Mouse (Mus musculus) forebrain, embryonic 11.5 days (tissue): Measurements from ENCODE around the gene Uck2. TPM values are rescaled to one million over a fixed set of nuclear protein-coding genes. Genes with fewer than 3 reads are reported as not detected.

ENCODE experiments used
- ATAC-seq: fragments of 200-750 bp; cut with Nextera tagmentation; replicated peaks from 2 replicates; pipeline ENCODE4 v1.8.0; 2017; ENCODE audit warnings: moderate TSS enrichment; ENCODE audit not compliant: low FRiP score
- DNase-seq: peaks from one replicate; pipeline ENCODE4 v3.0.0-alpha.2; 2017; ENCODE audit warnings: low spot score
- H3K27ac ChIP-seq: fragments of 300-500 bp; sonication (generic); 2 replicates; pipeline ENCODE4 v1.5.1; 2014; ENCODE audit warnings: low read depth, low read length
- H3K27me3 ChIP-seq: fragments of 300-500 bp; sonication (generic); 2 replicates; pipeline ENCODE4 v1.6.1; 2014; ENCODE audit warnings: mild to moderate bottlenecking, low read length, mixed read lengths; ENCODE audit not compliant: control insufficient read depth, insufficient read depth
- H3K36me3 ChIP-seq: fragments of 300-500 bp; sonication (generic); 2 replicates; pipeline ENCODE4 v1.6.1; 2014; ENCODE audit warnings: mild to moderate bottlenecking, low read length, moderate library complexity, mixed read lengths; ENCODE audit not compliant: control insufficient read depth, insufficient read depth
- H3K4me1 ChIP-seq: fragments of 300-500 bp; sonication (generic); replicated peaks from 2 replicates; pipeline ENCODE4 v1.6.1; 2014; ENCODE audit warnings: low read length, mixed read lengths; ENCODE audit not compliant: control insufficient read depth, insufficient read depth
- H3K4me2 ChIP-seq: fragments of 300-500 bp; sonication (generic); 2 replicates; pipeline ENCODE4 v1.6.1; 2014; ENCODE audit warnings: low read depth, mild to moderate bottlenecking, low read length, moderate library complexity, mixed read lengths; ENCODE audit not compliant: severe bottlenecking
- H3K4me3 ChIP-seq: fragments of 300-500 bp; sonication (generic); 2 replicates; pipeline ENCODE4 v1.5.1; 2014; ENCODE audit warnings: low read depth, low read length
- H3K9ac ChIP-seq: fragments of 300-500 bp; sonication (generic); 2 replicates; pipeline ENCODE4 v1.6.1; 2014; ENCODE audit warnings: low read length
- H3K9me3 ChIP-seq: fragments of 300-500 bp; sonication (generic); 2 replicates; pipeline ENCODE4 v1.6.1; 2016; ENCODE audit warnings: low read length, mixed read lengths; ENCODE audit not compliant: control insufficient read depth
- WGBS: fragments of 180-500 bp; shearing (Covaris S2); extraction: QIAGEN DNeasy Blood & Tissue Kit; methylation state at CpG from one replicate; pipeline ENCODE4 v1.1.7; 2014; 5-methylcytosine and 5-hydroxymethylcytosine counted together
- polyA plus RNA-seq: library from polyadenylated mRNA; unstranded; fragments of >200 nt; fragmentation: Nextera tagmentation; extraction: Ambion mirVana; gene quantifications from 2 replicates; pipeline ENCODE4 v1.2.1, GENCODE M21; 2014

The Uck2 gene
- polyA plus RNA-seq, 1 experiment from 2014 or later, result 125 TPM

- DNase-seq, result no peak
- 92% methylated on average over 17 of the region's 17 CpGs for WGBS
- Histone ChIP-seq H3K27me3 (no peaks in the 10 kb centered on the region), H3K4me3 (no peak overlapping the region), H3K4me1 (no peaks in the 10 kb centered on the region), H3K27ac (no peak overlapping the region), H3K36me3 (no peaks in the 10 kb centered on the region; the same call in 1 of the 2 replicates), H3K4me2 (no peak overlapping the region), H3K9ac (no peak overlapping the region), H3K9me3 (no peaks in the 10 kb centered on the region)
- 0 out of 2 replicates have a peak, but pooled peaks have one; percentile 22 for ATAC-seq
Measured at GRCm38 (mm10) chr1:167230930-167231611, 54.0 kb downstream of the Uck2 start.

GRCm38 (mm10) chr1:167222382-167223010 is 62.6 kb downstream of the Uck2 start:
- no peaks in the 10 kb centered on the region for H3K27me3 ChIP-seq
- H3K27ac ChIP-seq, result no peak overlapping the region
- no peak overlapping the region for H3K4me3 ChIP-seq
- no peaks in the 10 kb centered on the region for H3K4me1 ChIP-seq
- DNase-seq (no peak), ATAC-seq (no peak)
- peaks cover 2% of the 10 kb centered on the region; the same call in 1 of the 2 replicates for H3K36me3 ChIP-seq
- no peak overlapping the region for H3K4me2 ChIP-seq
- WGBS, result 85% methylated on average over 9 of the region's 9 CpGs
- no peaks in the 10 kb centered on the region for H3K9me3 ChIP-seq
- no peak overlapping the region for H3K9ac ChIP-seq

GRCm38 (mm10) chr1:167220303-167221174 is 64.6 kb downstream of the Uck2 start:
- no peaks in the 10 kb centered on the region for H3K4me1 ChIP-seq
- DNase-seq, result peak; percentile 88
- no peaks in the 10 kb centered on the region for H3K27me3 ChIP-seq
- H3K9me3 ChIP-seq, result no peaks in the 10 kb centered on the region
- H3K27ac ChIP-seq, result no peak overlapping the region
- no peak overlapping the region for H3K9ac ChIP-seq
- H3K36me3 ChIP-seq, result peaks cover 2% of the 10 kb centered on the region; the same call in 1 of the 2 replicates
- no peak overlapping the region for H3K4me3 ChIP-seq
- 9% methylated on average over 5 of the region's 5 CpGs for WGBS
- peak; percentile 66 for ATAC-seq
- H3K4me2 ChIP-seq, result no peak overlapping the region

- Histone ChIP-seq H3K9ac (no peak overlapping the region), H3K36me3 (no peaks in the 10 kb centered on the region), H3K4me3 (no peak overlapping the region), H3K4me2 (no peak overlapping the region), H3K27ac (no peak overlapping the region), H3K9me3 (no peaks in the 10 kb centered on the region), H3K4me1 (0 out of 2 replicates have a peak, but pooled peaks cover 1% of the 10 kb centered on the region), H3K27me3 (no peaks in the 10 kb centered on the region)
- ATAC-seq (no peak), DNase-seq (no peak)
- WGBS, result 86% methylated on average over 3 of the region's 3 CpGs
Measured at GRCm38 (mm10) chr1:167215460-167215859, 69.7 kb downstream of the Uck2 start.

- H3K9ac ChIP-seq, result no peak overlapping the region
- no peak overlapping the region for H3K27ac ChIP-seq
- WGBS, result 89% methylated on average over 1 of the region's 1 CpGs
Measured at GRCm38 (mm10) chr1:167212710-167213109, 72.4 kb downstream of the Uck2 start.

GRCm38 (mm10) chr1:167211979-167212614 is 73.0 kb downstream of the Uck2 start:
- peak overlapping the region; percentile 6; the same call in 1 of the 2 replicates for H3K9ac ChIP-seq
- no peaks in the 10 kb centered on the region for H3K9me3 ChIP-seq
- ATAC-seq (peak; percentile 69), DNase-seq (peak; percentile 76)
- 26% methylated on average over 7 of the region's 7 CpGs for WGBS
- H3K27ac ChIP-seq, result no peak overlapping the region
- 0 out of 2 replicates have a peak overlapping the region, but pooled peaks have one; percentile 27 for H3K4me2 ChIP-seq
- H3K4me1 ChIP-seq, result peaks cover 1% of the 10 kb centered on the region; the same call in 1 of the 2 replicates
- H3K4me3 ChIP-seq, result no peak overlapping the region
- no peaks in the 10 kb centered on the region for H3K27me3 ChIP-seq
- no peaks in the 10 kb centered on the region for H3K36me3 ChIP-seq

More at GRCm38 (mm10) chr1:167212710-167213109, 72.4 kb downstream of the Uck2 start:
- Histone ChIP-seq H3K27me3 (no peaks in the 10 kb centered on the region), H3K4me2 (no peak overlapping the region), H3K4me1 (peaks cover 1% of the 10 kb centered on the region; the same call in 1 of the 2 replicates), H3K9me3 (no peaks in the 10 kb centered on the region), H3K4me3 (no peak overlapping the region), H3K36me3 (no peaks in the 10 kb centered on the region)
- DNase-seq, result no peak
- ATAC-seq, result no peak

GRCm38 (mm10) chr1:167208816-167209215 is 76.3 kb downstream of the Uck2 start:
- 13% methylated on average over 4 of the region's 4 CpGs for WGBS
- no peak overlapping the region for H3K27ac ChIP-seq

More at GRCm38 (mm10) chr1:167208816-167209215, 76.3 kb downstream of the Uck2 start:
- Histone ChIP-seq H3K36me3 (no peaks in the 10 kb centered on the region), H3K9me3 (no peaks in the 10 kb centered on the region), H3K27me3 (no peaks in the 10 kb centered on the region), H3K4me3 (no peak overlapping the region), H3K9ac (no peak overlapping the region), H3K4me1 (peaks cover 1% of the 10 kb centered on the region; the same call in 1 of the 2 replicates), H3K4me2 (no peak overlapping the region)
- DNase-seq (peak; percentile 51), ATAC-seq (0 out of 2 replicates have a peak, but pooled peaks have one; percentile 17)
